8 mouse cellular contexts compared by ENCODE assay signal in the genomic region with DNA sequence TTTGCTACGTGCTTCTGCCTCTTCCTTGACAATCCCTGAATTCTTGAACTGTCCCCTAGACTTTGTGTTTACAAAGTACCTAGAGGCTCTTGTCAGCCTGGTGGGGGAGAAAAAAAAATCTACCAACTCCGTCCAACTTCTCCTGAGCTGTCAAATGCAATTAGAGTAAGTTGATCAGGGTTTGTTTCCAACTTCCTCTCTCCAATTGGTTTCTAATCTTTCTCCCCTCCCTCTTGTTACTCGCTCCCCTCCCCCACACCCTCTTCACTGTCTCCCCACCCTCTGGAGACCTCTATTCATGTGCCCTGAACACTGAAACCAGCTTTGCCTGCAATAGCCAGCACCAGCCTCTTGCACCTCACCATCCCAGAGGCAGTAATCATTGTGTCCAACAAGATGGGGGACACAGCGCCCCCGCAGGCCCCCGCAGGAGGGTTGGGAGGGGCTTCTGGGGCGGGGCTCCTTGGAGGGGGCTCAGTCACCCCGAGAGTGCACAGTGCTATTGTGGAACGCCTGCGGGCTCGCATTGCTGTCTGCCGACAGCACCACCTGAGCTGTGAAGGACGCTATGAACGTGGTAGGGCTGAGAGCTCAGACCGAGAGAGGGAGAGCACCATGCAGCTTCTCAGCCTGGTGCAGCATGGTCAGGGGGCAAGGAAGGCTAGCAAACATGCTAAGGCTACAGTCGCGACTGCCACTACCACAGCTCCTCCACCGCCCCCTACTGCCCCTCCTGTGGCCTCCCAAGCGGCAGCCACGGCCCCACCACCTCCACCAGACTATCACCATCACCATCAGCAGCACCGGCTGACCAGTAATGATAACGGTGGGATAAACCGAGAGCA. TPM values are rescaled to one million over a fixed set of nuclear protein-coding genes. Genes with fewer than 3 reads are reported as not detected.
A peak's percentile ranks its signal among the peaks of the same experiment; 100 is the strongest.
DNase-seq lines count a peak whose midpoint lies in the region; ATAC-seq and TF ChIP-seq lines count a peak whose summit lies in the region.

TSS of gene Maml2 (plus strand) at position 290 of the 845 bp plus-strand sequence.

- TF ChIP-seq POLR2A in bone marrow macrophage, adult 2 months (IDR thresholded peaks at IDR 0.05; ENCODE audit: borderline replicate concordance, low read depth, low read length), result no peak
- peak; percentile 53; the same call in 1 of the 2 replicates for TF ChIP-seq POLR2A in embryonic fibroblast, embryonic 13.5 days (IDR thresholded peaks at IDR 0.05; ENCODE audit: low read depth, low read length)

- H3K9me3 ChIP-seq in heart, embryonic 16.5 days (replicated peaks; ENCODE audit: control insufficient read depth, low read length), result no peaks in the 10 kb centered on the region
- H3K9me3 ChIP-seq in lung, embryonic 16.5 days (ENCODE audit: control insufficient read depth, low read length), result no peaks in the 10 kb centered on the region

- H3K27me3 ChIP-seq in heart, embryonic 16.5 days (ENCODE audit: control insufficient read depth, insufficient read depth, low read length), result no peaks in the 10 kb centered on the region
- no peaks in the 10 kb centered on the region for H3K27me3 ChIP-seq in lung, embryonic 16.5 days (ENCODE audit: control insufficient read depth, insufficient read depth, low read depth, low read length)

- DNase-seq in CD8-positive naive resting alpha-beta T cell, adult 2 months (ENCODE audit: low read depth in 2 of 2, low spot score in 2 of 2), result peak; percentile 71 to 78
- peak; percentile 67 to 70 for DNase-seq in kidney, postnatal 25 days
- peak; percentile 37 for DNase-seq in ovary, adult 18-20 months (ENCODE audit: low spot score)
- peak; percentile 78 to 79 for DNase-seq in thymus, postnatal 10 days (ENCODE audit: low spot score in 2 of 2)

- H3K4me1 ChIP-seq in bone marrow macrophage, adult 2 months (ENCODE audit: control insufficient read depth, insufficient read depth, low read length), result peaks cover 12% of the 10 kb centered on the region
- peaks cover 13% of the 10 kb centered on the region for H3K4me1 ChIP-seq in embryonic fibroblast, embryonic 13.5 days (ENCODE audit: control insufficient read depth, insufficient read depth, low read length)
- peaks cover 42% of the 10 kb centered on the region for H3K4me1 ChIP-seq in heart, embryonic 16.5 days (ENCODE audit: control insufficient read depth, insufficient read depth, low read length)
- H3K4me1 ChIP-seq in lung, embryonic 16.5 days (replicated peaks; ENCODE audit: control insufficient read depth, insufficient read depth, low read length), result peaks cover 46% of the 10 kb centered on the region

- H3K4me3 ChIP-seq in bone marrow macrophage, adult 2 months (ENCODE audit: insufficient read depth, low read length), result peak within 1 kb of the TSS; percentile 74
- H3K4me3 ChIP-seq in embryonic fibroblast, embryonic 13.5 days (ENCODE audit: insufficient read depth, low read length), result peak within 1 kb of the TSS; percentile 97
- H3K4me3 ChIP-seq in heart, embryonic 16.5 days (ENCODE audit: low read length), result peak within 1 kb of the TSS; percentile 84
- peak within 1 kb of the TSS; percentile 69 for H3K4me3 ChIP-seq in lung, embryonic 16.5 days (ENCODE audit: low read length)

- no peaks in the 10 kb centered on the region for H3K36me3 ChIP-seq in heart, embryonic 16.5 days (ENCODE audit: control insufficient read depth, insufficient read depth)
- no peaks in the 10 kb centered on the region for H3K36me3 ChIP-seq in lung, embryonic 16.5 days (ENCODE audit: control insufficient read depth, insufficient read depth, low read length)

- no peak within 1 kb of the TSS for H3K27ac ChIP-seq in bone marrow macrophage, adult 2 months (ENCODE audit: insufficient read depth, low read depth, low read length)
- H3K27ac ChIP-seq in embryonic fibroblast, embryonic 13.5 days (ENCODE audit: insufficient read depth, low read length), result peak within 1 kb of the TSS; percentile 63
- peak within 1 kb of the TSS; percentile 80 for H3K27ac ChIP-seq in heart, embryonic 16.5 days (ENCODE audit: low read length)
- peak within 1 kb of the TSS; percentile 88 for H3K27ac ChIP-seq in lung, embryonic 16.5 days (ENCODE audit: low read length)

- peak; percentile 62 for ATAC-seq in heart, embryonic 16.5 days (replicated peaks; ENCODE audit: extremely low read depth, insufficient read depth, low FRiP score)
- ATAC-seq in lung, embryonic 16.5 days (ENCODE audit: low read depth), result peak; percentile 65

- peak within 1 kb of the TSS; percentile 84 for H3K9ac ChIP-seq in heart, embryonic 16.5 days (ENCODE audit: low read length)
- peak within 1 kb of the TSS; percentile 73 for H3K9ac ChIP-seq in lung, embryonic 16.5 days (ENCODE audit: low read length)

- no peak for TF ChIP-seq CTCF in bone marrow macrophage, adult 2 months (IDR thresholded peaks at IDR 0.05; ENCODE audit: low read depth, low read length)
- TF ChIP-seq CTCF in embryonic fibroblast, embryonic 13.5 days (IDR thresholded peaks at IDR 0.05; ENCODE audit: borderline replicate concordance, insufficient read depth, low read length), result no peak

- H3K4me2 ChIP-seq in heart, embryonic 16.5 days (ENCODE audit: low read depth, low read length), result peak within 1 kb of the TSS; percentile 97
- H3K4me2 ChIP-seq in lung, embryonic 16.5 days (ENCODE audit: low read depth, low read length), result peak within 1 kb of the TSS; percentile 67

- WGBS in heart, embryonic 16.5 days, result 1% methylated on average over 23 of the region's 23 CpGs
- WGBS in lung, embryonic 16.5 days, result under 1% methylated on average over 23 of the region's 23 CpGs

RNA-seq across cellular contexts. Expression of gene Maml2, which starts in this region (rescaled TPM):
- polyA plus RNA-seq in bone marrow macrophage, adult 2 months (2012; ENCODE audit: insufficient read depth, insufficient read length, missing spikeins), result 9.3 and 10.0 TPM in 2 replicates
- 23.1 and 27.9 TPM in 2 replicates for polyA plus RNA-seq in embryonic fibroblast, embryonic 13.5 days (2011; ENCODE audit: insufficient read length, low read depth, missing spikeins)
- 8.8 and 9.0 TPM in 2 replicates for polyA plus RNA-seq in heart, embryonic 16.5 days (2015; fragmentation: Nextera tagmentation; extraction: Ambion mirVana)
- 15.3 and 15.6 TPM in 2 replicates for polyA plus RNA-seq in lung, embryonic 16.5 days (2015; fragmentation: Nextera tagmentation; extraction: Ambion mirVana)
